Mouse (Mus musculus) megakaryocyte, embryonic 14.5 days (primary cell): ENCODE measurements at regions not wholly inside any gene's neighbourhood (a gene's known extent, or its start where the extent isn't known, plus 50 kb on each side); places are given as distances from the start of the nearest gene placed in this dataset.

Experiments
- H3K27me3 ChIP-seq: replicated peaks from 2 replicates; pipeline ENCODE3; 2012; ENCODE audit warnings: inconsistent platforms
- H3K36me3 ChIP-seq: replicated peaks from 2 replicates; pipeline ENCODE3; 2012; ENCODE audit warnings: low read length, inconsistent platforms, mixed read lengths
- H3K4me1 ChIP-seq: 2 replicates; pipeline ENCODE4 v1.6.1; 2012; ENCODE audit warnings: inconsistent platforms
- H3K4me3 ChIP-seq: replicated peaks from 2 replicates; pipeline ENCODE3; 2012; ENCODE audit warnings: moderate library complexity, mild to moderate bottlenecking, inconsistent platforms
- H3K9me3 ChIP-seq: 2 replicates; pipeline ENCODE4 v1.6.1; 2012; ENCODE audit warnings: inconsistent platforms
- FLI1 ChIP-seq: IDR thresholded peaks from 2 replicates; pipeline ENCODE4 v1.6.1; 2012; ENCODE audit warnings: low read length, inconsistent platforms, mixed read lengths
- GATA1 ChIP-seq: IDR thresholded peaks from 3 replicates; pipeline ENCODE4 v1.6.1; 2012; ENCODE audit warnings: mixed read lengths, low read length, inconsistent platforms, borderline replicate concordance

- H3K36me3 ChIP-seq, result no peaks in the 10 kb centered on the region
- no peak overlapping the region for H3K4me3 ChIP-seq
- no peaks in the 10 kb centered on the region for H3K27me3 ChIP-seq
- H3K9me3 ChIP-seq, result no peaks in the 10 kb centered on the region
- no peak for TF ChIP-seq FLI1
- TF ChIP-seq GATA1, result no peak
- no peaks in the 10 kb centered on the region for H3K4me1 ChIP-seq
Observed at GRCm38 (mm10) chr3:42286471-42286870, 544.1 kb downstream of the D3Ertd751e start.

- no peaks in the 10 kb centered on the region for H3K4me1 ChIP-seq
- no peak for TF ChIP-seq FLI1
- TF ChIP-seq GATA1, result no peak
- H3K4me3 ChIP-seq, result no peak overlapping the region
- H3K27me3 ChIP-seq, result no peaks in the 10 kb centered on the region
- H3K9me3 ChIP-seq, result no peaks in the 10 kb centered on the region
- no peaks in the 10 kb centered on the region for H3K36me3 ChIP-seq
Observed at GRCm38 (mm10) chr3:42312424-42312823, 570.0 kb downstream of the D3Ertd751e start.

GRCm38 (mm10) chr3:42327708-42328107 lies 585.3 kb downstream of the D3Ertd751e start:
- no peak overlapping the region for H3K4me3 ChIP-seq
- no peaks in the 10 kb centered on the region for H3K27me3 ChIP-seq
- no peaks in the 10 kb centered on the region for H3K36me3 ChIP-seq
- TF ChIP-seq GATA1 (no peak), FLI1 (no peak)
- no peaks in the 10 kb centered on the region for H3K9me3 ChIP-seq
- H3K4me1 ChIP-seq, result no peaks in the 10 kb centered on the region

- H3K36me3 ChIP-seq, result no peaks in the 10 kb centered on the region
- TF ChIP-seq GATA1 (no peak), FLI1 (no peak)
- no peaks in the 10 kb centered on the region for H3K27me3 ChIP-seq
- no peak overlapping the region for H3K4me3 ChIP-seq
- H3K9me3 ChIP-seq, result no peaks in the 10 kb centered on the region
- H3K4me1 ChIP-seq, result no peaks in the 10 kb centered on the region
Observed at GRCm38 (mm10) chr3:42342806-42343205, 600.4 kb downstream of the D3Ertd751e start.

- no peak overlapping the region for H3K4me3 ChIP-seq
- no peaks in the 10 kb centered on the region for H3K36me3 ChIP-seq
- TF ChIP-seq GATA1 (no peak), FLI1 (no peak)
- H3K4me1 ChIP-seq, result no peaks in the 10 kb centered on the region
- no peaks in the 10 kb centered on the region for H3K27me3 ChIP-seq
- H3K9me3 ChIP-seq, result no peaks in the 10 kb centered on the region
Observed at GRCm38 (mm10) chr3:42376785-42377184, 634.4 kb downstream of the D3Ertd751e start.

GRCm38 (mm10) chr3:42382151-42382550 lies 639.7 kb downstream of the D3Ertd751e start:
- H3K9me3 ChIP-seq, result no peaks in the 10 kb centered on the region
- H3K36me3 ChIP-seq, result no peaks in the 10 kb centered on the region
- TF ChIP-seq FLI1 (no peak), GATA1 (no peak)
- H3K27me3 ChIP-seq, result no peaks in the 10 kb centered on the region
- no peaks in the 10 kb centered on the region for H3K4me1 ChIP-seq
- H3K4me3 ChIP-seq, result no peak overlapping the region

- H3K4me1 ChIP-seq, result no peaks in the 10 kb centered on the region
- H3K4me3 ChIP-seq, result no peak overlapping the region
- no peaks in the 10 kb centered on the region for H3K27me3 ChIP-seq
- H3K9me3 ChIP-seq, result no peaks in the 10 kb centered on the region
- no peaks in the 10 kb centered on the region for H3K36me3 ChIP-seq
- no peak for TF ChIP-seq FLI1
- no peak for TF ChIP-seq GATA1
Observed at GRCm38 (mm10) chr3:42402716-42403115, 660.3 kb downstream of the D3Ertd751e start.

- H3K36me3 ChIP-seq, result no peaks in the 10 kb centered on the region
- TF ChIP-seq FLI1 (no peak), GATA1 (no peak)
- H3K9me3 ChIP-seq, result no peaks in the 10 kb centered on the region
- H3K4me3 ChIP-seq, result no peak overlapping the region
- no peaks in the 10 kb centered on the region for H3K4me1 ChIP-seq
- no peaks in the 10 kb centered on the region for H3K27me3 ChIP-seq
Observed at GRCm38 (mm10) chr3:42408958-42409633, 666.7 kb downstream of the D3Ertd751e start.

- TF ChIP-seq FLI1, result no peak
- no peak for TF ChIP-seq GATA1
- no peak overlapping the region for H3K4me3 ChIP-seq
- no peaks in the 10 kb centered on the region for H3K4me1 ChIP-seq
- no peaks in the 10 kb centered on the region for H3K27me3 ChIP-seq
- H3K36me3 ChIP-seq, result no peaks in the 10 kb centered on the region
- no peaks in the 10 kb centered on the region for H3K9me3 ChIP-seq
Observed at GRCm38 (mm10) chr3:42427363-42427762, 685.0 kb downstream of the D3Ertd751e start.

GRCm38 (mm10) chr3:42449575-42449974 lies 707.2 kb downstream of the D3Ertd751e start:
- Histone ChIP-seq H3K4me1 (no peaks in the 10 kb centered on the region), H3K4me3 (no peak overlapping the region), H3K9me3 (no peaks in the 10 kb centered on the region), H3K27me3 (no peaks in the 10 kb centered on the region), H3K36me3 (no peaks in the 10 kb centered on the region)
- no peak for TF ChIP-seq FLI1
- TF ChIP-seq GATA1, result no peak

GRCm38 (mm10) chr3:42464353-42464752 lies 721.9 kb downstream of the D3Ertd751e start:
- Histone ChIP-seq H3K4me3 (no peak overlapping the region), H3K36me3 (no peaks in the 10 kb centered on the region), H3K4me1 (no peaks in the 10 kb centered on the region), H3K27me3 (no peaks in the 10 kb centered on the region), H3K9me3 (no peaks in the 10 kb centered on the region)
- TF ChIP-seq FLI1 (no peak), GATA1 (no peak)
